Mouse (Mus musculus) lung, embryonic 14.5 days (tissue): ENCODE measurements at regions not wholly inside any gene's neighbourhood (a gene's known extent, or its start where the extent isn't known, plus 50 kb on each side); places are given as distances from the start of the nearest gene placed in this dataset.

Experiments
- ATAC-seq: fragments of 200-750 bp; cut with Nextera tagmentation; 2 replicates; pipeline ENCODE4 v1.8.0; 2017; ENCODE audit warnings: mild to moderate bottlenecking, moderate TSS enrichment, moderate library complexity; ENCODE audit not compliant: insufficient read depth
- DNase-seq: peaks from one replicate; pipeline ENCODE4 v3.0.0-alpha.2; 2015
- H3K27ac ChIP-seq: fragments of 300-500 bp; sonication (generic); 2 replicates; pipeline ENCODE4 v1.5.1; 2014; ENCODE audit warnings: low read depth, mild to moderate bottlenecking, moderate library complexity
- H3K27me3 ChIP-seq: fragments of 300-500 bp; sonication (generic); 2 replicates; pipeline ENCODE4 v1.6.1; 2014; ENCODE audit warnings: low read length, control low read depth; ENCODE audit not compliant: insufficient read depth
- H3K36me3 ChIP-seq: fragments of 300-500 bp; sonication (generic); 2 replicates; pipeline ENCODE4 v1.6.1; 2014; ENCODE audit warnings: control low read depth; ENCODE audit not compliant: insufficient read depth
- H3K4me1 ChIP-seq: fragments of 300-500 bp; sonication (generic); 2 replicates; pipeline ENCODE4 v1.6.1; 2014; ENCODE audit warnings: antibody characterized with exemption, control low read depth; ENCODE audit not compliant: insufficient read depth
- H3K4me2 ChIP-seq: fragments of 300-500 bp; sonication (generic); 2 replicates; pipeline ENCODE4 v1.6.1; 2014; ENCODE audit warnings: mild to moderate bottlenecking
- H3K4me3 ChIP-seq: fragments of 300-500 bp; sonication (generic); 2 replicates; pipeline ENCODE4 v1.5.1; 2014; ENCODE audit warnings: low read depth, low read length
- H3K9ac ChIP-seq: fragments of 300-500 bp; sonication (generic); 2 replicates; pipeline ENCODE4 v1.6.1; 2014
- H3K9me3 ChIP-seq: fragments of 300-500 bp; sonication (generic); 2 replicates; pipeline ENCODE4 v1.6.1; 2016; ENCODE audit warnings: low read depth, low read length, control low read depth
- CTCF ChIP-seq: IDR thresholded peaks from 2 replicates; pipeline ENCODE4 v1.5.1; 2016; ENCODE audit warnings: antibody characterized with exemption, low read depth
- WGBS: fragments of 180-500 bp; shearing (Covaris S2); extraction: QIAGEN DNeasy Blood & Tissue Kit; methylation state at CpG from one replicate; pipeline ENCODE4 v1.1.7; 2014; 5-methylcytosine and 5-hydroxymethylcytosine counted together

DNA sequence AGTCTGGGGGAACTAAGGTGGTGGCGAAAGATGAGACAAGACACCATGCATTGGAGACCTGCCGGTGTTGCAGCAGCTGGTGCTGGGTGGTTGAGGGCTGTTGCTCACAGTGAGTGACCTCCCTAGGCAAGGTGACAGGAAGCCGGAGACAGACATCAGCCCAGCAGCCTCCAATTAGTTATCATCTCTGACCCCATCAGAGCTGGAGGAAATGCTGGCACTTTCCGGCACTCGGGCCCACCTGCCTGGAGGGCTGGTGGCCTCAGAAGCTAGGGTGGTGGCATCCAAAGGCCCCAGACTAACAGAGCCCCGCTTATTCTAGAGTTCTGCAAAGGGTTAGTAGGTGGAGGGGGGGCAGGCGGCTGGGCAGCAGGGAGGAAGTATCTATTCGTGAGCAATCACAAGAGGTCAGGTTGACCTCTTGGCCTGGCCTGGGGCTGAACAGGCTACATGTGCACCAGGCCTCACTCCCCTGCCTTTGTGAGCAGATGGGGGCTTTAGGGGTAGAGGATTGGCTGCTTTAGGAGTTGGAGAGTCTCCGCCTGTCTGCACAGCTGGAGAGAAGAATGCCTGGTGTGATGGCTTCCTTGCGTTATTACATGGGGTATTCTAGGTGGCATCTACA, 427.0 kb downstream of the Med13l start:
- WGBS = 51% methylated on average over 10 of the region's 10 CpGs

DNA sequence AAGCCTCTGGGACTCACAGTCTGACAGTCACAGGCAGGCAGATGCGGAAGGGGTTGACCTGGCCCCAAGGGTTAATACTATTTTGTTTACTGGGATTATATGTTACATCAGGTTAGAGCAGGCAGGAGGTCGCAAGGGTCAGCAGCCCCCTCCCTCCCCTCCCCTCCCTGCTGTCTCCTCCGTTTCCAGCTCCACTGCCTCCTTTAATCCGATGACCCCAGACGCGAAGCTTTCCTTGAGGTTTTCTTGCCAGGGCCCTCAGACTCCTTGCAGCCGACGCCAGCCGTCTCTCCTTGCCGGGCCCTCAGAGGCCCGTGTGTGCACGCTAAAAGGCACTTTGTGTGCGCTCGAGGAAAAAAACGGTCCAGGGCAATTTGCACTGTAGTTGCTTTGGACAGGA, 438.6 kb downstream of the Med13l start:
- Histone ChIP-seq H3K9ac (no peak overlapping the region), H3K4me3 (no peak overlapping the region), H3K27ac (no peak overlapping the region), H3K4me2 (no peak overlapping the region), H3K4me1 (no peaks in the 10 kb centered on the region), H3K27me3 (no peaks in the 10 kb centered on the region), H3K9me3 (no peaks in the 10 kb centered on the region), H3K36me3 (no peaks in the 10 kb centered on the region)
- no peak for TF ChIP-seq CTCF
- ATAC-seq = no peak
- WGBS = 8% methylated on average over 15 of the region's 15 CpGs
- peak; percentile 26 for DNase-seq

More for the DNA sequence above, 427.0 kb downstream of the Med13l start:
- Histone ChIP-seq H3K9ac (no peak overlapping the region), H3K4me2 (no peak overlapping the region), H3K36me3 (no peaks in the 10 kb centered on the region), H3K9me3 (no peaks in the 10 kb centered on the region), H3K4me3 (no peak overlapping the region), H3K27me3 (no peaks in the 10 kb centered on the region), H3K4me1 (no peaks in the 10 kb centered on the region), H3K27ac (no peak overlapping the region)
- no peak for ATAC-seq
- no peak for TF ChIP-seq CTCF
- no peak for DNase-seq

DNA sequence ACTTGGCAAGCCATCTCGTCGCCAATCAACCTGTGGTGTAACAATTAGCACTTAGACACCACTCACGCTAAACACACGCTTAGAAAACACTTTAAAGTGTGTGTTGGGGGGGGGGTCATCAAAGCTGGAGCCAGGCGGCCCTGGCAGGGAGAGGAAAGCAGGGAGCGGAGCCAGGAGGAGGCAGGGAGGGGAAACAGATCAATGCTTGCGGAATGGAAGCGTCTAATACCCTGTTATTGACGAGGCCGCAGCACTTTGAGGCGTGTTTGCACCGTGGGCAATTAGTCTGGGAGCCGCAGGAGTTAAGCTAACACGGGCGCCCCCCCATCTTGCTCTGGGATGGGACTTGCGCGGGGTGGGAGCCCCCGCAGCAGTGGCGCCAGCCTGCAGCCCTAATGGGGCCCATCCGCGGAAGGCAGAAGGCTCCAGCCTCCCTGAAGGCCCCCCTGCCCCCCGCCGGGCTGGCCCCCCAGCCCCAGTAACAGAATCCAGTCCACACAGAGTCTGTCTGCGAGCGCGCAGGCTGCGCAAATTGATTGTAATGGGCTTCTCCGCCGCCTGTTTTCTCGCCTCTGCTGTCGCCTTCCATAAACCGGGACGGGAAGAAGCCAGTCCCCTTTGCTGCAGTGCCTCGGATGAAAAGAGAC, 445.5 kb downstream of the Med13l start:
- Histone ChIP-seq H3K36me3 (no peaks in the 10 kb centered on the region), H3K4me3 (peak overlapping the region; percentile 30), H3K27ac (no peak overlapping the region), H3K4me1 (no peaks in the 10 kb centered on the region; the same call in 1 of the 2 replicates), H3K9ac (peak overlapping the region; percentile 53), H3K27me3 (no peaks in the 10 kb centered on the region; the same call in 1 of the 2 replicates), H3K4me2 (peak overlapping the region; percentile 65), H3K9me3 (no peaks in the 10 kb centered on the region)
- no peak for TF ChIP-seq CTCF
- ATAC-seq = peak; percentile 35; the same call in 1 of the 2 replicates
- WGBS = under 1% methylated on average over 34 of the region's 34 CpGs
- peak; percentile 58 for DNase-seq

DNA sequence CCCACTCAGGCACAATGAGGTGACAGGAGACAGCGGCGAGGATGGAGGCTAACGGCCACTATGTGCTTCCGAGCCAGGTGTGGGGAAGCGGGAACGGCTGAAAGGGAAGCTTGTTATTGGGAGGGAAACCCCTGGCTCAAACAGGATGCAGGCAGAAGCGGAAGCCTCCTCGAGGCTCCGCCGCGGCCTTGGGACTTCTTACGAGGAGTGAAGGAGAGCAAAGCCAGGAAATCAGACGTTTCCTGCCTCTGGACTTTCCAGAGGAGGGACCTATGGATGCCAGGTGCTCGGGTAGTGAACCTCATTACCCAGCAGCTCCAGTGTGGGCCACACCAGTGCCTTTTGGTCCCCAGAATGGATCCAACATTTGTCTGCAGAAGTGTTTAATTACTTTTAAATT, 449.6 kb downstream of the Med13l start:
- 0 out of 2 replicates have a peak, but pooled peaks cover 4% of the 10 kb centered on the region for H3K9me3 ChIP-seq
- no peak overlapping the region for H3K27ac ChIP-seq
- H3K4me3 ChIP-seq = no peak overlapping the region
- no peaks in the 10 kb centered on the region; the same call in 1 of the 2 replicates for H3K4me1 ChIP-seq
- WGBS = 69% methylated on average over 14 of the region's 14 CpGs
- TF ChIP-seq CTCF = no peak
- DNase-seq (peak; percentile 70), ATAC-seq (no peak)
- no peaks in the 10 kb centered on the region; the same call in 1 of the 2 replicates for H3K27me3 ChIP-seq
- no peak overlapping the region for H3K9ac ChIP-seq
- no peak overlapping the region for H3K4me2 ChIP-seq
- no peaks in the 10 kb centered on the region for H3K36me3 ChIP-seq

DNA sequence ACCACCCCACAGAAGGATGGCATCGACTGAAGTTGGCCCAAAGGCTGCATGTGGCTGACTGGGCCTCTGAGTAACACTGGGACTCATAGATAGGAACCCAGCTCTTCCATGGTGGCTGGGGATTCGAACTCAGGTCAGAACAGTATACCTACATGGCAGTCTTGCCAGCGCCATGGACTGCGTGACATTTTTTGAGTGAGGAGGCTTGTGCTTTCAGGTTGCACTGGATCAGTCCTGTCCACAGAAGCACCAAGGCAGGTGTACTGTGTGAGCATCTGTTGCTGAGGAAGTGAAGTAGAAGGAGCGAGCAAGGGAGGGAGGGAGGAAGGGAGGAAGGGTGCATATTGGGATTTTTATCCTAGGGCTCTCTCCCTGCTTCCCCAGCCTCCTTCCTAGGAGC, 454.7 kb downstream of the Med13l start:
- ATAC-seq (no peak), DNase-seq (no peak)
- TF ChIP-seq CTCF = no peak
- no peak overlapping the region for H3K4me2 ChIP-seq
- 0 out of 2 replicates have a peak, but pooled peaks cover 4% of the 10 kb centered on the region for H3K9me3 ChIP-seq
- 84% methylated on average over 5 of the region's 5 CpGs for WGBS
- H3K4me3 ChIP-seq = no peak overlapping the region
- no peak overlapping the region for H3K27ac ChIP-seq
- H3K36me3 ChIP-seq = no peaks in the 10 kb centered on the region
- no peaks in the 10 kb centered on the region for H3K27me3 ChIP-seq
- H3K4me1 ChIP-seq = no peaks in the 10 kb centered on the region
- H3K9ac ChIP-seq = no peak overlapping the region

DNA sequence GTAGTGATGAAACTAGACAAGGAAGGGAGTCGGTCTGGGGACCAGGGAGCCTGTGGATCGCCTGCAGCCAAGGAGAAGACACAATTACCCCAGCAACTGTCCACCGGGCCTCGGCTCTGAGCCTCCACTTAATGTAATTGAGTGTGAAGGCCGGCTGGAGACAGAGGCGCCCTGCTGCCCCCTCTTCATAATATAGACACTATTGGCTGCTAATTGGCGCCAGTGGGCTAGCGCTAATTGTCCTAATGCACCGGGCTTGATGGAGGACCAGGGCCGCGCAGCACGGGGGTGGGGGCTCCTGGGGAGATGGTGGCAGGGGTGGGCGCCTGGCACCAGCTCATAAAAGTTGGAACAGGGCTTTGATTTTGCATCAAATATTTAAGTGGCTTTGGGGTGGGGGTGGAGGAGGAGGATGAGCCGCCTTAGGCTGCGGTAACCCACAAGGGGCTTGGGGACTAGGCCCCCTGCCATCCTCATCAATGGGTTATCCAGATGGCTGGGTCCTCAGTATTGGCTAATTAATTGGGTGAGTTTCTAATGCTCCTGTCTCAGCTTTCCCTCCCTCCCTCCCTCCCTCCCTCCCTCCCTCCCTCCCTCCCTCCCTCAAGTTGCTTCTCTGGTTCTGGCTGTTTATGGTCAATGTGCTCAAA, 455.3 kb downstream of the Med13l start:
- H3K4me3 ChIP-seq = no peak overlapping the region
- 34% methylated on average over 15 of the region's 15 CpGs for WGBS
- no peak overlapping the region for H3K4me2 ChIP-seq
- no peak overlapping the region for H3K27ac ChIP-seq
- H3K9ac ChIP-seq = no peak overlapping the region
- TF ChIP-seq CTCF = no peak
- no peak for DNase-seq
- no peaks in the 10 kb centered on the region for H3K27me3 ChIP-seq
- no peak for ATAC-seq
- no peaks in the 10 kb centered on the region for H3K36me3 ChIP-seq
- H3K9me3 ChIP-seq = 0 out of 2 replicates have a peak, but pooled peaks cover 4% of the 10 kb centered on the region
- H3K4me1 ChIP-seq = no peaks in the 10 kb centered on the region

DNA sequence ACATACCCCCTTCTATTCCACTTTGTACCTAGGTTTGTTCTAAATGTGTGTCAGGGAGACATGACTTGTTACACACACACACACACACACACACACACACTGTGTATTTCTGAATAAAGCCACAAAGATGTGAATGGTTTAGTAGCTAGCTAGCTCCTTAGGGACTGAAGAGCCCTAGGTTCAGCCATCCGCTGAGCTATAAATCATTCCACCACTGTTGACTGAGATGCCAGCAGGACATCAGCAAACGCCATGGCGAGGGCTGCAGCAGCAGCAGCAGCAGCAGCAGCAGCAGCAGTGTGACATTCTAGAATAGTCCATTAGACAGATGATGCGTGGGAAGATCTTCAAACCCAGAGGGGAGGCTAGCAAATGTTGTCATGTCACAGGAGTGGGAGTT, 455.9 kb downstream of the Med13l start:
- Histone ChIP-seq H3K4me1 (no peaks in the 10 kb centered on the region), H3K9me3 (0 out of 2 replicates have a peak, but pooled peaks cover 4% of the 10 kb centered on the region), H3K4me3 (no peak overlapping the region), H3K27me3 (no peaks in the 10 kb centered on the region), H3K4me2 (no peak overlapping the region), H3K36me3 (no peaks in the 10 kb centered on the region), H3K9ac (no peak overlapping the region), H3K27ac (no peak overlapping the region)
- peak; percentile 41 for DNase-seq
- WGBS = 23% methylated on average over 4 of the region's 4 CpGs
- TF ChIP-seq CTCF = no peak
- no peak for ATAC-seq
